Mouse (Mus musculus) embryonic facial prominence, embryonic 14.5 days (tissue): Measurements from ENCODE around the gene Hlcs. TPM values are rescaled to one million over a fixed set of nuclear protein-coding genes. Genes with fewer than 3 reads are reported as not detected.

Experiments
- ATAC-seq: fragments of 200-750 bp; cut with Nextera tagmentation; 2 replicates; pipeline ENCODE4 v1.8.0; 2017; ENCODE audit warnings: low read depth, moderate number of reproducible peaks, moderate TSS enrichment
- DNase-seq: peaks from one replicate; pipeline ENCODE4 v3.0.0-alpha.2; 2015; ENCODE audit warnings: low spot score
- H3K27ac ChIP-seq: fragments of 300-500 bp; sonication (generic); replicated peaks from 2 replicates; pipeline ENCODE4 v1.5.1; 2014; ENCODE audit warnings: low read depth, mild to moderate bottlenecking, low read length, moderate library complexity
- H3K27me3 ChIP-seq: fragments of 300-500 bp; sonication (generic); replicated peaks from 2 replicates; pipeline ENCODE4 v1.6.1; 2014; ENCODE audit warnings: low read length; ENCODE audit not compliant: control insufficient read depth, insufficient read depth
- H3K36me3 ChIP-seq: fragments of 300-500 bp; sonication (generic); 2 replicates; pipeline ENCODE4 v1.6.1; 2014; ENCODE audit warnings: low read length, mixed read lengths; ENCODE audit not compliant: control insufficient read depth, insufficient read depth
- H3K4me1 ChIP-seq: fragments of 300-500 bp; sonication (generic); 2 replicates; pipeline ENCODE4 v1.6.1; 2014; ENCODE audit warnings: antibody characterized with exemption, low read length; ENCODE audit not compliant: control insufficient read depth, insufficient read depth
- H3K4me2 ChIP-seq: fragments of 300-500 bp; sonication (generic); 2 replicates; pipeline ENCODE4 v1.6.1; 2014; ENCODE audit warnings: low read depth, mild to moderate bottlenecking, low read length, moderate library complexity, mixed read lengths
- H3K4me3 ChIP-seq: fragments of 300-500 bp; sonication (generic); 2 replicates; pipeline ENCODE4 v1.5.1; 2014; ENCODE audit warnings: low read depth, mild to moderate bottlenecking, low read length
- H3K9ac ChIP-seq: fragments of 300-500 bp; sonication (generic); 2 replicates; pipeline ENCODE4 v1.6.1; 2014; ENCODE audit warnings: low read depth, mild to moderate bottlenecking, low read length, moderate library complexity, mixed read lengths
- H3K9me3 ChIP-seq: fragments of 300-500 bp; sonication (generic); 2 replicates; pipeline ENCODE4 v1.6.1; 2016; ENCODE audit warnings: low read length; ENCODE audit not compliant: control insufficient read depth
- WGBS: fragments of 180-500 bp; shearing (Covaris S2); extraction: QIAGEN DNeasy Blood & Tissue Kit; methylation state at CpG from one replicate; pipeline ENCODE4 v1.1.7; 2014; 5-methylcytosine and 5-hydroxymethylcytosine counted together
- polyA plus RNA-seq: library from polyadenylated mRNA; unstranded; fragments of >200 nt; fragmentation: Nextera tagmentation; extraction: Ambion mirVana; gene quantifications from 2 replicates; pipeline ENCODE4 v1.2.1, GENCODE M21; 2014

Hlcs gene
- polyA plus RNA-seq, 1 experiment from 2014 or later = 6.8 TPM

DNA sequence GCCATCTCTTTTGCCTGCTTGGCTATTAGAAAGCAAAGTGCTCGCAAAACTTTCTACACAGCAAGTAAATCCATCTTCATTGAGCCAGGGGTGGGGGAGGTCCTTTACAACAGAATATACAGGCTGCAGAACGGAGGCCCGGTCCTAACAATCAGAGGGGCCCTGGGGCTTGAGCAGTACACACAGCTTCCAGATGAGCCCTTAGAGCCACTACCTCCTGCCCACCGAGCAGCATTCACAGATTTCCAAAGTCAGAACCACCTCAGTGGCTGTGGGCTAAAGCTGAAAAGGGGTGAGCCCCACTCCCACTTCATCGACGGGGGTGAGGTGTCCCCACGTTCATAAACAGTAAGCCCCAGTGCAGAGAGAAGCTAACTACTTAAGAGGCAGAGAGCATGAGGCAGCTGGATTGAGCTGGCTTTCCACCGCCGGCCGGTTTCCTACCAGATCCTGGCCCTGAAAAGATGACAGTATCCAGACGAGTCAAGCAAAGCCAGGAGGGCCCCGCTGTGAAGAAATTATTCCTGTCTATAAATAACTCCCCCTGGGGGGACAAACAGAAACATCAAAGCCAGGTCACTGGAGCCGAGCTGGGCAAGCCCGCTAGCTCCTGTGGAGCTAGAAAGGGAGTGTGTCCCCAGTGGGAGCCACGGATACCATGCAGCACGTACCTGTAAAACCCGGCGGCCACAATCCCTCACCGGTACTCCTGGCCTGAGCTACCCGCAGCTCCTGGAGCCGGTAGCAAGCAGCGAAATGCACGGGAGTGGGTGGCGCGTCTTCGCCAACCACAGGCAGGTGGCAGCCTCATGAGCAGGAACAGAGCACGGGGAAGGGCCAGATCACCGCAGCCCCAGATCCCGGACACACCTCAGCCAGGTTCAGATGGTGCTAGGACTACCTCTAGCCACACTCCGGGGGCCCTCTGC, 10.8 kb downstream of the Hlcs start:
- ATAC-seq = peak; percentile 73
- peaks cover 15% of the 10 kb centered on the region for H3K4me1 ChIP-seq
- no peak overlapping the region for H3K27ac ChIP-seq
- H3K36me3 ChIP-seq = no peaks in the 10 kb centered on the region
- WGBS = 5% methylated on average over 29 of the region's 30 CpGs
- DNase-seq = peak; percentile 68
- peak overlapping the region; percentile 25 for H3K4me3 ChIP-seq
- peak overlapping the region; percentile 53 for H3K9ac ChIP-seq
- peaks cover 8% of the 10 kb centered on the region; the same call in 1 of the 2 replicates for H3K9me3 ChIP-seq
- H3K27me3 ChIP-seq = peaks cover 8% of the 10 kb centered on the region
- peak overlapping the region; percentile 49 for H3K4me2 ChIP-seq

DNA sequence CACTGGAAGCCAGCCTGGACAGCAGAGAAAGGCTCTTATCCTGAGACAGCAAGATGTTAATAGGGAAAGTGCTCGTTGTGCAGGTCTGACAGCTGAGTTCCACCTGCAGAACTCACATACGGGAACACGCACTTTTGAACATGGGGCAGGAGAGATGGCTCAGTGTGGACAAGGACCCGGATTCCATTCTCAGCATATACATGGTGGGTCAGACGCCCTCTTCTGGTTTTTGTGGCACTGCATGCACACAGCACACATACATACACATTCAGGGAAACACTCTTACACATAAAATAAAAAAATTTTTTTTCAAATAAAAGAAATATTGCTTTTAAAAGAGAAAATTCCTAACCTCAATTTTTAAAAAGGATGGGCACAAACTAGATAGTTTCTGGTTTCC, 11.7 kb downstream of the Hlcs start:
- H3K4me1 ChIP-seq = peaks cover 9% of the 10 kb centered on the region
- H3K27me3 ChIP-seq = peaks cover 8% of the 10 kb centered on the region

DNA sequence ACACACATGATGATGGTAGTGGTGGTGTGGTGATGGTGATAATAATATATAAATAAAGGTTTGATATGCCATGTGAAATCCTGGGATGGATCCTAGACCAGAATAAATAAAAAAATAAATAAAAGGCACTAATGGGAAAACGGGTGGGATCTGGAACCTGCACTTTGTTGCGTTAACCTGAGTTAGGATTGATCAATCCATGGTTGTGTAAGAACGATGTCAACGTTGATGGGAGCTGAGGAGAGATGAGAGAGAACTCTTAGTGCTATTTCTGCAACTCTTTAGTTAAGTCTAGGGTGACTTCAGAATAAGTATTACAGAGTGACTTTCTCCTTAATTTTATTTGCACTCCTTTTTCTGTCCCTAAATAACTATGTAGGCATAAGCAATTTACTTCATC, 12.2 kb downstream of the Hlcs start:
- H3K9ac ChIP-seq = no peak overlapping the region
- H3K27ac ChIP-seq = no peak overlapping the region
- ATAC-seq = no peak
- DNase-seq = no peak
- peaks cover 8% of the 10 kb centered on the region; the same call in 1 of the 2 replicates for H3K9me3 ChIP-seq
- no peaks in the 10 kb centered on the region for H3K36me3 ChIP-seq
- H3K4me3 ChIP-seq = no peak overlapping the region
- H3K27me3 ChIP-seq = peaks cover 8% of the 10 kb centered on the region
- peaks cover 9% of the 10 kb centered on the region for H3K4me1 ChIP-seq
- WGBS = 88% methylated on average over 4 of the region's 4 CpGs
- no peak overlapping the region for H3K4me2 ChIP-seq

More for the DNA sequence above, 11.7 kb downstream of the Hlcs start:
- DNase-seq = no peak
- no peak overlapping the region for H3K4me3 ChIP-seq
- no peak overlapping the region for H3K4me2 ChIP-seq
- 79% methylated on average over 5 of the region's 5 CpGs for WGBS
- H3K9ac ChIP-seq = no peak overlapping the region
- no peaks in the 10 kb centered on the region for H3K36me3 ChIP-seq
- H3K27ac ChIP-seq = no peak overlapping the region
- H3K9me3 ChIP-seq = peaks cover 8% of the 10 kb centered on the region; the same call in 1 of the 2 replicates
- ATAC-seq = no peak

DNA sequence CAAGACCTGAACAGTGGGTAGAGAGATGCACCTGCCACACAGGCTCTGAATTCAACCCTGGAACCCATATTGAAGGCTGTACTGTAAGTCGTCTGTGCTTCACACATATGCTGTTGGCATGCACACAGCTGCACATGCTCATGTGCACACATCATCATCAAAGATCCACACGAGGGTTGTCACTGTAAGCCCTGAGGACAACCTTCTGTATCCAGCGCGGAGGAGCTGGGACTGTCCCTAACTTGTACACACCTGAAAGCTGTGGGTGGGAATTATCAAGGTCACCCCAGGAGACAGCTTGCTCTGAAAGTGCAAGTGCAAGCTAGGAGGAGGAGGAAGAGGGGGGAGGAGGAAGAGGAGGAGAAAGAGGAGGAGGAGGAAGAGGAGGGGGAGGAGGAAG, 14.2 kb downstream of the Hlcs start:
- H3K4me2 ChIP-seq = no peak overlapping the region
- H3K36me3 ChIP-seq = no peaks in the 10 kb centered on the region
- peaks cover 8% of the 10 kb centered on the region for H3K27me3 ChIP-seq
- DNase-seq = no peak
- WGBS = 62% methylated on average over 4 of the region's 4 CpGs
- H3K4me1 ChIP-seq = peaks cover 9% of the 10 kb centered on the region
- no peak overlapping the region for H3K27ac ChIP-seq
- H3K4me3 ChIP-seq = no peak overlapping the region
- H3K9ac ChIP-seq = no peak overlapping the region
- no peak for ATAC-seq
- H3K9me3 ChIP-seq = no peaks in the 10 kb centered on the region

DNA sequence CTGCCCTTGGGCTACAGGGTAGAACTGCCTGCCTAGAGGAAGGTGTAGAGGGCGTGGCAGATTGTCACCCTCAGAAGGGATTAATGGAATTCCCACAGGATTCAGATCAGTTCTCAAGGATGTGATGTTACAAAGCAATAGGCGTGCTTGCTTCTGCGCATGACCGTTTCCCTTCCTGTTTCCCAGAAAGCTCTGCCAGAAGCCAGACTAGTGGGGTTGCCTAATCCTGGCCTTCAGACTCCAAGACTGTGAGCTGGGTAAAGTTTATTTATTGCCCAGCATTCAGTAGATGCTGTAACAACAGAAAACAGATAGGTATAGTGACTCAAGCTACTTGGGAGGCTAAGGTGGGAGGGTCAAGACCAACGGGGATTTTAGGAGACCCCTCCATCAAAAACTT, 15.3 kb downstream of the Hlcs start:
- WGBS = 82% methylated on average over 5 of the region's 5 CpGs
- ATAC-seq (no peak), DNase-seq (no peak)
- H3K4me1 ChIP-seq = peaks cover 8% of the 10 kb centered on the region
- H3K27me3 ChIP-seq = peaks cover 5% of the 10 kb centered on the region
- no peak overlapping the region for H3K9ac ChIP-seq
- H3K27ac ChIP-seq = no peak overlapping the region
- no peaks in the 10 kb centered on the region for H3K36me3 ChIP-seq
- no peak overlapping the region for H3K4me2 ChIP-seq
- H3K4me3 ChIP-seq = no peak overlapping the region
- H3K9me3 ChIP-seq = no peaks in the 10 kb centered on the region

DNA sequence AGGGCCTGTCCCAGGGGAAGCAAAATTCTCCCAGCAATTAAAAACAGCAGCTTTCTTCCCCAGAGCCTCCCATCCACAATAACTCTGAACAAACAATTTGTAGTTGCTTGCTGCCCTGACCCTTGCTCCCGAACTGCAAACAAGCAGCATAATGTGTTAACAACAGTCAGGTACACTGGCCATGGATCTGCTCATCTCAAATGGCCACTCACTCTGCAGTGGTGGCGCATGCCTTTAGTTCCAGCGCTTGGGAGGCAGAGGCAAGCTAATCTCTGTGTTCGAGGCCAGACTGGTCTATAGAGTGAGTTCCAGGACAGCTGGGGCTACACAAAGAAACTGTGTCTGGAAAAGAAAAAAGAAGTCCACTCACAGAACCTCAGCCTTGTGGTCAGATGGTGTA, 22.2 kb downstream of the Hlcs start:
- Histone ChIP-seq H3K36me3 (no peaks in the 10 kb centered on the region), H3K4me2 (no peak overlapping the region), H3K4me3 (no peak overlapping the region), H3K27me3 (no peaks in the 10 kb centered on the region), H3K4me1 (peaks cover 4% of the 10 kb centered on the region), H3K9me3 (no peaks in the 10 kb centered on the region), H3K9ac (no peak overlapping the region), H3K27ac (no peak overlapping the region)
- DNase-seq (no peak), ATAC-seq (no peak)
- 77% methylated on average over 4 of the region's 4 CpGs for WGBS

DNA sequence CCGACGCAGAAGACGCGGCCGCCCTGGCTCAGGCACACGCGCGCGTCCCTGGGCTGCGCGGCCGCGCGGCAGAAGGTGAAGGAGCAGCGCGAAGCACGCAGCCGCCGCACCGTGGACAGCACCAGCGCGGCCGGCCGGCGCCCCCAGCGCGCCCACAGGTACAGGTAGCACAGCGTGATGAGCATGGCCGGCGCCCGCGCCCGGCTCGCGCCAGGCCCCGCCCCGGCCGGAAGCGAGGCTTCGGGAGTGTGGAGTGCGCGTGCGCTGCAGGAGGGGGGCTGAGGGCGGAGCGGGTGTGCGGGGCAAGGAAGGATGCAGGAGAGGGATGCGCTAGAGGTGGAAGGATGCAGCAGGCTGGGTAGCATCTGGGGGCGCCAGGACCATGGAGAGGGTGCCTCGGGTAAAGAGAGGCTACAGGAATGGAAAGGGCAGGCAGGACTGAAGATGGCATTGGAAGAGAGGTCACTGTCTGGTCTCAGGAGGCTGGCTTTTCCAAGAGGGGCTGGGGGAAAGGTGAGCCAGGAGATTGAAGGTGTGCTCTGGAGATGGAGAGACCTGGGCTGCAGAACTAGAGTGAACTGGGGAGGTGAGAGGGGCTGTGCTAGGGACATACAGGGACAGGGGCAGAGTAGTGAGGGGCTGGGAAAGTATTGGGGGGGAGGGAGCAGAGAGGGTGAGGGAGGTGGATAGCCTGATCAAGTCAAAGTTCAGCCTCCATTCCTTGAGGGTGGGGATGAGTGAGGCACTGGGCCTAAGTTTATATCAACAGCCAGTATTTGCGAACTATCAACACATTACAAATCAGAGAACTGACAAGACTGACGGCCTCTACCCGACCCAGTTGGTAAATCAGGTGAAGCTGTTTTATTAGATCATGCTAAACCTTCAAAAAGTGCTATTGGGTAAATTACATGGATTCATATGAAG, 23.0 kb downstream of the Hlcs start:
- peak overlapping the region; percentile 98 for H3K4me2 ChIP-seq
- H3K4me1 ChIP-seq = peaks cover 4% of the 10 kb centered on the region
- 9% methylated on average over 25 of the region's 52 CpGs for WGBS
- ATAC-seq (peak; percentile 98), DNase-seq (peak; percentile 87)
- peak overlapping the region; percentile 86 for H3K4me3 ChIP-seq
- no peak overlapping the region for H3K27ac ChIP-seq
- H3K36me3 ChIP-seq = no peaks in the 10 kb centered on the region
- H3K9me3 ChIP-seq = no peaks in the 10 kb centered on the region
- peak overlapping the region; percentile 80 for H3K9ac ChIP-seq
- H3K27me3 ChIP-seq = no peaks in the 10 kb centered on the region
